ENCODE assay signal across 18 mouse cellular contexts in genomic region chr6:99660443-99660842, GRCm38 (mm10). TPM values are rescaled to one million over a fixed set of nuclear protein-coding genes. Genes with fewer than 3 reads are reported as not detected.
DNase-seq lines count a peak whose midpoint lies in the region; ATAC-seq and TF ChIP-seq lines count a peak whose summit lies in the region.
"Had no signal": no experiment of that assay in that cellular context is flagged by ENCODE, and none has a peak within 500 bp of the region (broad histone marks: within the 10 kb centered on the region; RNA-seq: fewer than 3 reads in every experiment).

No protein-coding gene starts in this region.

- 27% methylated on average over 3 of the region's 3 CpGs for WGBS in kidney, embryonic 15.5 days
- 69% methylated on average over 3 of the region's 3 CpGs for WGBS in midbrain, embryonic 12.5 days
- WGBS in midbrain, embryonic 10.5 days: 68% methylated on average over 3 of the region's 3 CpGs
- WGBS in midbrain, embryonic 15.5 days: 32% methylated on average over 3 of the region's 3 CpGs

- no peak for ATAC-seq in kidney, embryonic 15.5 days (replicated peaks; ENCODE audit: low FRiP score)
- no peak for ATAC-seq in midbrain, embryonic 12.5 days (ENCODE audit: low FRiP score, low read depth)
- ATAC-seq in midbrain, embryonic 15.5 days (replicated peaks): peak; percentile 41; the same call in 1 of the 2 replicates
- ATAC-seq: forebrain, postnatal 0 days had no signal

- H3K4me1 ChIP-seq in kidney, embryonic 15.5 days: peaks cover 18% of the 10 kb centered on the region; the same call in 1 of the 2 replicates
- H3K4me1 ChIP-seq in midbrain, embryonic 12.5 days: peaks cover 30% of the 10 kb centered on the region
- H3K4me1 ChIP-seq in midbrain, embryonic 10.5 days: peaks cover 36% of the 10 kb centered on the region
- peaks cover 27% of the 10 kb centered on the region for H3K4me1 ChIP-seq in midbrain, embryonic 15.5 days

- no peaks in the 10 kb centered on the region for H3K36me3 ChIP-seq in kidney, embryonic 15.5 days
- no peaks in the 10 kb centered on the region for H3K36me3 ChIP-seq in midbrain, embryonic 12.5 days
- no peaks in the 10 kb centered on the region for H3K36me3 ChIP-seq in midbrain, embryonic 10.5 days
- no peaks in the 10 kb centered on the region for H3K36me3 ChIP-seq in midbrain, embryonic 15.5 days (replicated peaks)
- H3K36me3 ChIP-seq: hindbrain, embryonic 13.5 days had no signal

- intact Hi-C loops in left cerebral cortex, adult 2 months (cut with DNase I): no loop called here

- H3K27ac ChIP-seq in kidney, embryonic 15.5 days: 0 out of 2 replicates have a peak overlapping the region, but pooled peaks have one; percentile 33
- H3K27ac ChIP-seq in midbrain, embryonic 12.5 days (replicated peaks): 0 out of 2 replicates have a peak overlapping the region, but pooled peaks have one; percentile 20
- H3K27ac ChIP-seq in midbrain, embryonic 10.5 days (replicated peaks): no peak overlapping the region
- H3K27ac ChIP-seq in midbrain, embryonic 15.5 days: peak overlapping the region; percentile 43; the same call in 1 of the 2 replicates
- no peak overlapping the region for H3K27ac ChIP-seq in left cerebral cortex, adult 2 months
- H3K27ac ChIP-seq: hindbrain, embryonic 13.5 days; liver, embryonic 14.5 days had no signal

- H3K4me3 ChIP-seq in kidney, embryonic 15.5 days (replicated peaks): no peak overlapping the region
- H3K4me3 ChIP-seq in midbrain, embryonic 12.5 days: no peak overlapping the region
- H3K4me3 ChIP-seq in midbrain, embryonic 10.5 days: no peak overlapping the region
- no peak overlapping the region for H3K4me3 ChIP-seq in midbrain, embryonic 15.5 days
- H3K4me3 ChIP-seq in left cerebral cortex, adult 2 months: no peak overlapping the region
- H3K4me3 ChIP-seq: erythroblast, embryonic 14.5 days; hindbrain, embryonic 13.5 days had no signal

- no peaks in the 10 kb centered on the region for H3K27me3 ChIP-seq in kidney, embryonic 15.5 days
- 0 out of 2 replicates have a peak, but pooled peaks cover 3% of the 10 kb centered on the region for H3K27me3 ChIP-seq in midbrain, embryonic 12.5 days
- peaks cover 21% of the 10 kb centered on the region for H3K27me3 ChIP-seq in midbrain, embryonic 10.5 days (ENCODE audit: low read depth, poor library complexity, severe bottlenecking)
- H3K27me3 ChIP-seq in midbrain, embryonic 15.5 days (replicated peaks): no peaks in the 10 kb centered on the region; the same call in 1 of the 2 replicates

- H3K9me3 ChIP-seq in kidney, embryonic 15.5 days (replicated peaks): no peaks in the 10 kb centered on the region
- H3K9me3 ChIP-seq in midbrain, embryonic 12.5 days: no peaks in the 10 kb centered on the region
- no peaks in the 10 kb centered on the region for H3K9me3 ChIP-seq in midbrain, embryonic 10.5 days (replicated peaks)
- H3K9me3 ChIP-seq in midbrain, embryonic 15.5 days: no peaks in the 10 kb centered on the region
- H3K9me3 ChIP-seq: hindbrain, embryonic 13.5 days had no signal

- TF ChIP-seq CTCF in left cerebral cortex, adult 2 months (IDR thresholded peaks at IDR 0.05): no peak

- H3K9ac ChIP-seq in kidney, embryonic 15.5 days: no peak overlapping the region
- no peak overlapping the region for H3K9ac ChIP-seq in midbrain, embryonic 12.5 days (replicated peaks)
- H3K9ac ChIP-seq in midbrain, embryonic 15.5 days: no peak overlapping the region
- H3K9ac ChIP-seq: forebrain, postnatal 0 days; hindbrain, embryonic 13.5 days; liver, embryonic 14.5 days had no signal

- H3K4me2 ChIP-seq in kidney, embryonic 15.5 days: no peak overlapping the region
- no peak overlapping the region for H3K4me2 ChIP-seq in midbrain, embryonic 12.5 days (replicated peaks)
- H3K4me2 ChIP-seq in midbrain, embryonic 15.5 days: no peak overlapping the region
- H3K4me2 ChIP-seq: hindbrain, embryonic 13.5 days had no signal

- no peak for DNase-seq in kidney, postnatal 10 days
- no peak for DNase-seq in midbrain, embryonic 10.5 days (ENCODE audit: low spot score)
- DNase-seq in T-cell, adult 2 months (ENCODE audit: low spot score): peak; percentile 30
- DNase-seq in left cerebral cortex, adult 2 months (ENCODE audit: extremely low spot score in 1 of 2, low spot score in 2 of 2): no peak
- no peak for DNase-seq in adrenal gland, postnatal 25 days
- DNase-seq: adrenal gland, adult 8-10 months; cerebellum, adult 8-10 months; forebrain, postnatal 0 days; gastrocnemius, postnatal 14 days; heart, postnatal 10 days; kidney, adult 2 months; spleen, adult 18-20 months had no signal

RNA-seq across cellular contexts. Expression of gene Eif4e3, which starts 6.1 kb away (rescaled TPM):
- polyA plus RNA-seq in kidney, embryonic 15.5 days (2015; fragmentation: Nextera tagmentation; extraction: Ambion mirVana): 17.6 and 17.8 TPM in 2 replicates
- 12.5 and 13.0 TPM in 2 replicates for polyA plus RNA-seq in midbrain, embryonic 12.5 days (2016; fragmentation: Nextera tagmentation; extraction: Ambion mirVana)
- 10.8 and 13.1 TPM in 2 replicates for polyA plus RNA-seq in midbrain, embryonic 10.5 days (2016; fragmentation: Nextera tagmentation; extraction: Ambion mirVana)
- polyA plus RNA-seq in midbrain, embryonic 15.5 days (2015; fragmentation: Nextera tagmentation; extraction: Ambion mirVana): 8.6 TPM in 2 replicates
- 10 to 100 TPM; 18.5 to 20.3 TPM for total RNA-seq in left cerebral cortex, adult 2 months (2021)
- 22.0 and 23.8 TPM in 2 replicates for total RNA-seq in adrenal gland, postnatal 25 days (2021)
- polyA plus RNA-seq: erythroblast, embryonic 14.5 days had no signal

RNA-seq across cellular contexts. Expression of gene Gm20696, which starts 6.2 kb away (rescaled TPM):
- 3.8 and 4.0 TPM in 2 replicates for polyA plus RNA-seq in kidney, embryonic 15.5 days (2015; fragmentation: Nextera tagmentation; extraction: Ambion mirVana)
- polyA plus RNA-seq in midbrain, embryonic 12.5 days (2016; fragmentation: Nextera tagmentation; extraction: Ambion mirVana): 4.5 and 6.9 TPM in 2 replicates
- 3.2 and 3.4 TPM in 2 replicates for polyA plus RNA-seq in midbrain, embryonic 10.5 days (2016; fragmentation: Nextera tagmentation; extraction: Ambion mirVana)
- polyA plus RNA-seq in midbrain, embryonic 15.5 days (2015; fragmentation: Nextera tagmentation; extraction: Ambion mirVana): 2.9 and 4.7 TPM in 2 replicates
- total RNA-seq in left cerebral cortex, adult 2 months (2021): 1 to 10 TPM; 9.0 to 9.2 TPM
- total RNA-seq in adrenal gland, postnatal 25 days (2021): 6.0 and 7.4 TPM in 2 replicates
- polyA plus RNA-seq: erythroblast, embryonic 14.5 days had no signal

RNA-seq across cellular contexts. Expression of gene Gpr27, which starts 32.0 kb away (rescaled TPM):
- polyA plus RNA-seq in kidney, embryonic 15.5 days (2015; fragmentation: Nextera tagmentation; extraction: Ambion mirVana): 3.7 TPM in 2 replicates
- 5.3 and 7.4 TPM in 2 replicates for polyA plus RNA-seq in midbrain, embryonic 12.5 days (2016; fragmentation: Nextera tagmentation; extraction: Ambion mirVana)
- polyA plus RNA-seq in midbrain, embryonic 10.5 days (2016; fragmentation: Nextera tagmentation; extraction: Ambion mirVana): 1.1 and 1.3 TPM in 2 replicates
- 21.4 and 24.6 TPM in 2 replicates for polyA plus RNA-seq in midbrain, embryonic 15.5 days (2015; fragmentation: Nextera tagmentation; extraction: Ambion mirVana)
- 10 to 100 TPM; 46.1 to 47.8 TPM for total RNA-seq in left cerebral cortex, adult 2 months (2021)
- 2.0 and 2.5 TPM in 2 replicates for total RNA-seq in adrenal gland, postnatal 25 days (2021)
- polyA plus RNA-seq: erythroblast, embryonic 14.5 days had no signal

Comparison
In these comparisons a context has a peak if more than half of its experiments do, and no peak if none do; other contexts are left out.
1. H3K27ac ChIP-seq: peak in kidney, embryonic 15.5 days (single experiment), midbrain, embryonic 12.5 days (single experiment) and midbrain, embryonic 15.5 days (single experiment); none in midbrain, embryonic 10.5 days (single experiment) and left cerebral cortex, adult 2 months (single experiment).